Mouse (Mus musculus) retina, adult 2 months (tissue): Measurements from ENCODE around the gene Palld.

ENCODE experiments used
- DNase-seq: peaks from one replicate; pipeline ENCODE4 v3.0.0-alpha.2; 2012; ENCODE audit warnings: low read depth, low spot score

Gene Palld

GRCm38 (mm10) chr8:61686340-61686739, 216.2 kb downstream of the Palld start:
- no peak for DNase-seq

GRCm38 (mm10) chr8:61685280-61685679, 217.2 kb downstream of the Palld start:
- no peak for DNase-seq

GRCm38 (mm10) chr8:61684280-61684939, 218.1 kb downstream of the Palld start:
- DNase-seq = no peak

GRCm38 (mm10) chr8:61682902-61683301, 219.6 kb downstream of the Palld start:
- DNase-seq = no peak

GRCm38 (mm10) chr8:61681217-61681616, 221.3 kb downstream of the Palld start:
- no peak for DNase-seq

- DNase-seq = no peak
Measured at GRCm38 (mm10) chr8:61677227-61677626, 225.3 kb downstream of the Palld start.

GRCm38 (mm10) chr8:61671151-61671550, 231.3 kb downstream of the Palld start:
- DNase-seq = no peak

GRCm38 (mm10) chr8:61670376-61670775, 232.1 kb downstream of the Palld start:
- DNase-seq = no peak

- DNase-seq = no peak
Measured at GRCm38 (mm10) chr8:61666919-61667318, 235.6 kb downstream of the Palld start.

- DNase-seq = no peak
Measured at GRCm38 (mm10) chr8:61665021-61665420, 237.5 kb downstream of the Palld start.

- DNase-seq = no peak
Measured at GRCm38 (mm10) chr8:61664162-61664561, 238.3 kb downstream of the Palld start.

- DNase-seq = no peak
Measured at GRCm38 (mm10) chr8:61662829-61663228, 239.7 kb downstream of the Palld start.

- DNase-seq = no peak
Measured at GRCm38 (mm10) chr8:61661611-61662010, 240.9 kb downstream of the Palld start.

GRCm38 (mm10) chr8:61660961-61661360, 241.5 kb downstream of the Palld start:
- DNase-seq = no peak

GRCm38 (mm10) chr8:61651955-61652354, 250.5 kb downstream of the Palld start:
- DNase-seq = no peak

- no peak for DNase-seq
Measured at GRCm38 (mm10) chr8:61646195-61646835, 256.2 kb downstream of the Palld start.

GRCm38 (mm10) chr8:61645642-61646041, 256.8 kb downstream of the Palld start:
- no peak for DNase-seq

- no peak for DNase-seq
Measured at GRCm38 (mm10) chr8:61643215-61643614, 259.3 kb downstream of the Palld start.

GRCm38 (mm10) chr8:61642358-61642847, 260.1 kb downstream of the Palld start:
- DNase-seq = no peak

- no peak for DNase-seq
Measured at GRCm38 (mm10) chr8:61639596-61639995, 262.9 kb downstream of the Palld start.

- no peak for DNase-seq
Measured at GRCm38 (mm10) chr8:61639008-61639407, 263.5 kb downstream of the Palld start.

- DNase-seq = no peak
Measured at GRCm38 (mm10) chr8:61637736-61638135, 264.8 kb downstream of the Palld start.

GRCm38 (mm10) chr8:61634811-61635210, 267.7 kb downstream of the Palld start:
- DNase-seq = no peak
